Mouse (Mus musculus): Measurements from ENCODE around the gene Irak2. TPM values are rescaled to one million over a fixed set of nuclear protein-coding genes. Genes with fewer than 3 reads are reported as not detected.
"Not testable (repeated sequence)": the region's sequence is repeated elsewhere in the genome, so short reads cannot be mapped to it uniquely, and the experiment has no call there.

The Irak2 gene
- polyA plus RNA-seq, 1 experiment: 21.3 TPM

GRCm38 (mm10) chr6:113662964-113663700, 24.9 kb downstream of the Irak2 start:
- Histone ChIP-seq H3K4me3 (ENCODE audit: insufficient read depth, low read length) (no peak overlapping the region), H3K27ac (ENCODE audit: insufficient read depth, low read length) (no peak overlapping the region), H3K4me1 (ENCODE audit: control insufficient read depth, insufficient read depth, low read length) (no peaks in the 10 kb centered on the region; the same call in 1 of the 2 replicates)
- TF ChIP-seq POLR2A (IDR thresholded peaks at IDR 0.05; ENCODE audit: low read depth, low read length) (no peak), CTCF (IDR thresholded peaks at IDR 0.05; ENCODE audit: borderline replicate concordance, insufficient read depth, low read length) (no peak)

GRCm38 (mm10) chr6:113664305-113664704, 26.0 kb downstream of the Irak2 start:
- Histone ChIP-seq H3K4me1 (ENCODE audit: control insufficient read depth, insufficient read depth, low read length) (peaks cover 3% of the 10 kb centered on the region; the same call in 1 of the 2 replicates), H3K27ac (ENCODE audit: insufficient read depth, low read length) (no peak overlapping the region), H3K4me3 (ENCODE audit: insufficient read depth, low read length) (no peak overlapping the region)
- no peak for TF ChIP-seq POLR2A (IDR thresholded peaks at IDR 0.05; ENCODE audit: low read depth, low read length)
- TF ChIP-seq CTCF (IDR thresholded peaks at IDR 0.05; ENCODE audit: borderline replicate concordance, insufficient read depth, low read length): no peak

- H3K27ac ChIP-seq (ENCODE audit: insufficient read depth, low read length): no peak overlapping the region
- H3K4me3 ChIP-seq (ENCODE audit: insufficient read depth, low read length): no peak overlapping the region
- TF ChIP-seq CTCF (IDR thresholded peaks at IDR 0.05; ENCODE audit: borderline replicate concordance, insufficient read depth, low read length) (no peak), POLR2A (IDR thresholded peaks at IDR 0.05; ENCODE audit: low read depth, low read length) (no peak)
- peaks cover 3% of the 10 kb centered on the region; the same call in 1 of the 2 replicates for H3K4me1 ChIP-seq (ENCODE audit: control insufficient read depth, insufficient read depth, low read length)
Observed at GRCm38 (mm10) chr6:113667611-113668122, 29.4 kb downstream of the Irak2 start.

- Histone ChIP-seq H3K27ac (ENCODE audit: insufficient read depth, low read length) (no peak overlapping the region; the same call in 1 of the 2 replicates), H3K4me3 (ENCODE audit: insufficient read depth, low read length) (no peak overlapping the region), H3K4me1 (ENCODE audit: control insufficient read depth, insufficient read depth, low read length) (peaks cover 3% of the 10 kb centered on the region; the same call in 1 of the 2 replicates)
- TF ChIP-seq CTCF (IDR thresholded peaks at IDR 0.05; ENCODE audit: borderline replicate concordance, insufficient read depth, low read length) (no peak), POLR2A (IDR thresholded peaks at IDR 0.05; ENCODE audit: low read depth, low read length) (no peak)
Observed at GRCm38 (mm10) chr6:113668287-113669154, 30.3 kb downstream of the Irak2 start.

GRCm38 (mm10) chr6:113669821-113670220, 31.6 kb downstream of the Irak2 start:
- no peak for TF ChIP-seq POLR2A (IDR thresholded peaks at IDR 0.05; ENCODE audit: low read depth, low read length)
- TF ChIP-seq CTCF (IDR thresholded peaks at IDR 0.05; ENCODE audit: borderline replicate concordance, insufficient read depth, low read length): no peak
- Histone ChIP-seq H3K4me1 (ENCODE audit: control insufficient read depth, insufficient read depth, low read length) (peaks cover 3% of the 10 kb centered on the region; the same call in 1 of the 2 replicates), H3K27ac (ENCODE audit: insufficient read depth, low read length) (no peak overlapping the region), H3K4me3 (ENCODE audit: insufficient read depth, low read length) (no peak overlapping the region)

- not testable (repeated sequence) for H3K4me1 ChIP-seq (ENCODE audit: control insufficient read depth, insufficient read depth, low read length); H3K4me3 ChIP-seq (ENCODE audit: insufficient read depth, low read length); H3K27ac ChIP-seq (ENCODE audit: insufficient read depth, low read length)
Observed at GRCm38 (mm10) chr6:113672029-113672428, 33.8 kb downstream of the Irak2 start.

GRCm38 (mm10) chr6:113672989-113673388, 34.7 kb downstream of the Irak2 start:
- H3K4me1 ChIP-seq (ENCODE audit: control insufficient read depth, insufficient read depth, low read length): peaks cover 9% of the 10 kb centered on the region; the same call in 1 of the 2 replicates
- no peak overlapping the region for H3K27ac ChIP-seq (ENCODE audit: insufficient read depth, low read length)
- no peak for TF ChIP-seq POLR2A (IDR thresholded peaks at IDR 0.05; ENCODE audit: low read depth, low read length)
- no peak for TF ChIP-seq CTCF (IDR thresholded peaks at IDR 0.05; ENCODE audit: borderline replicate concordance, insufficient read depth, low read length)
- no peak overlapping the region for H3K4me3 ChIP-seq (ENCODE audit: insufficient read depth, low read length)

- Histone ChIP-seq H3K27ac (ENCODE audit: insufficient read depth, low read length) (no peak overlapping the region), H3K4me3 (ENCODE audit: insufficient read depth, low read length) (no peak overlapping the region), H3K4me1 (ENCODE audit: control insufficient read depth, insufficient read depth, low read length) (peaks cover 6% of the 10 kb centered on the region; the same call in 1 of the 2 replicates)
- TF ChIP-seq POLR2A (IDR thresholded peaks at IDR 0.05; ENCODE audit: low read depth, low read length) (no peak), CTCF (IDR thresholded peaks at IDR 0.05; ENCODE audit: borderline replicate concordance, insufficient read depth, low read length) (no peak)
Observed at GRCm38 (mm10) chr6:113675234-113675633, 37.0 kb downstream of the Irak2 start.

- TF ChIP-seq CTCF (IDR thresholded peaks at IDR 0.05; ENCODE audit: borderline replicate concordance, insufficient read depth, low read length): no peak
- no peak for TF ChIP-seq POLR2A (IDR thresholded peaks at IDR 0.05; ENCODE audit: low read depth, low read length)
- Histone ChIP-seq H3K4me3 (ENCODE audit: insufficient read depth, low read length) (no peak overlapping the region), H3K27ac (ENCODE audit: insufficient read depth, low read length) (no peak overlapping the region), H3K4me1 (ENCODE audit: control insufficient read depth, insufficient read depth, low read length) (peaks cover 6% of the 10 kb centered on the region; the same call in 1 of the 2 replicates)
Observed at GRCm38 (mm10) chr6:113675991-113676390, 37.7 kb downstream of the Irak2 start.
